Mouse (Mus musculus) intestine, embryonic 15.5 days (tissue): ENCODE data around the gene Hs3st6. TPM values are rescaled to one million over a fixed set of nuclear protein-coding genes. Genes with fewer than 3 reads are reported as not detected.
"Not testable (repeated sequence)": the region's sequence is repeated elsewhere in the genome, so short reads cannot be mapped to it uniquely, and the experiment has no call there.

Source experiments
- ATAC-seq: fragments of 200-750 bp; cut with Nextera tagmentation; 2 replicates; pipeline ENCODE4 v1.8.0; 2017; ENCODE audit warnings: moderate TSS enrichment, moderate library complexity
- H3K27ac ChIP-seq: fragments of 300-500 bp; sonication (generic); 2 replicates; pipeline ENCODE4 v1.5.1; 2015; ENCODE audit warnings: mild to moderate bottlenecking, inconsistent platforms
- H3K27me3 ChIP-seq: fragments of 300-500 bp; sonication (generic); replicated peaks from 2 replicates; pipeline ENCODE4 v1.6.1; 2015; ENCODE audit warnings: inconsistent platforms
- H3K36me3 ChIP-seq: fragments of 300-500 bp; sonication (generic); 2 replicates; pipeline ENCODE4 v1.6.1; 2015; ENCODE audit warnings: inconsistent platforms
- H3K4me1 ChIP-seq: fragments of 300-500 bp; sonication (generic); replicated peaks from 2 replicates; pipeline ENCODE4 v1.6.1; 2015; ENCODE audit warnings: inconsistent platforms
- H3K4me2 ChIP-seq: fragments of 300-500 bp; sonication (generic); replicated peaks from 2 replicates; pipeline ENCODE4 v1.6.1; 2015; ENCODE audit warnings: mild to moderate bottlenecking, inconsistent platforms
- H3K4me3 ChIP-seq: fragments of 300-500 bp; sonication (generic); replicated peaks from 2 replicates; pipeline ENCODE4 v1.5.1; 2015; ENCODE audit warnings: inconsistent platforms
- H3K9ac ChIP-seq: fragments of 300-500 bp; sonication (generic); 2 replicates; pipeline ENCODE4 v1.6.1; 2015; ENCODE audit warnings: inconsistent platforms
- H3K9me3 ChIP-seq: fragments of 300-500 bp; sonication (generic); 2 replicates; pipeline ENCODE4 v1.6.1; 2016; ENCODE audit warnings: inconsistent platforms
- WGBS: fragments of 180-500 bp; shearing (Covaris S2); methylation state at CpG from one replicate; pipeline ENCODE4 v1.1.7; 2015; 5-methylcytosine and 5-hydroxymethylcytosine counted together
- polyA plus RNA-seq: library from polyadenylated mRNA; unstranded; fragments of >200 nt; fragmentation: Nextera tagmentation; extraction: Ambion mirVana; gene quantifications from 2 replicates; pipeline ENCODE4 v1.2.1, GENCODE M21; 2015

The Hs3st6 gene
- 0.78 and 0.81 TPM in 2 replicates for polyA plus RNA-seq

DNA sequence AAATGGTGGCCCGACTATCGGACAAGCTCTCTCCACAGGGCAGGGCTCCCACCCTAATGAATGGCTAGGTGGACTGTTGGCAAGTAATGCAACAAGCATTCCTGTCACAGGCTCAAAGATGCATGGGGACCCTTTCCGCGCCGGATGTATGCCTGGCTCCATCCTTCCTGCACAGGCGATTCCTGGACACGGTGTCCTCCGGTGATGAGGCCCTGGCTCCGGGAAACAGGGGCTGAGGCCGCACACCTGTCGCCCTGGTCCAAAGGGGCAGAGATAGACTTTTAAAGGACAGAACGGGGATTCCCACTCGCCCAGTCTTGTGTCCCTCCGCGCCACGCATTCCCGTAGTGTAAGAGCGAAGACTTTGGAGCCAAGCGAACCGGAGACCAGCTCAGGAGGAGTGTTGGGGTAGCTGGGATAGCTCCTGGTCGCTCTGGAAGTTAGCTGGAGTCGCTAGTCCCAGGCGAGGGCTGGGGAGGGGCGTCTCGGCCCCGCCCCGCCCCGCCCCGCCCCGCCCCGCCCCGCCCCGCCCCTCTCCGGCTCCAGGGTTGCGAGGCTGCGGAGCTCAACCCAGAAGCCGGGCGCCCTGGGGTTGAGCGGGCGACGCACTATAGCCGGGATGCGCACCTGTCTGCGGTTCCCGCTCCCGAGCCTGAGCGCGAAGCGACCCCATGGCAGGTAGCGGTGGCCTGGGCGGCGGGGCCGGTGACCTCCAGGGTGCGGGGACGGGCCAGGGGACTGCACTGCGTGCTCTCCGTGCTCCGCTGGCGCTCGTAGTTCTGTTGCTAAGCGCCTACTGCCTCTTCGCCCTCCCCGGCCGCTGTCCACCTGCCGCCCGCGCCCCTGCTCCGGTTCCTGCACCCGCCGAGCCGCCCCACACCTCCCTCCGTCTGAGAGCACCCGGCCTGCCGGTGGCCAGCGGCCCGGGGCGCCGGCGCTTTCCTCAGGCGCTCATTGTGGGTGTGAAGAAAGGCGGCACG is at the start of gene Hs3st6:
Gene Hs3st6 (plus strand): TSS at position 574 of the 980 bp plus-strand sequence.
- peak; percentile 98 for ATAC-seq
- Histone ChIP-seq H3K36me3 (no peaks in the 10 kb centered on the region), H3K27ac (no peak within 1 kb of the TSS), H3K9ac (peak within 1 kb of the TSS; percentile 34), H3K4me3 (peak within 1 kb of the TSS; percentile 51), H3K4me2 (peak within 1 kb of the TSS; percentile 99), H3K4me1 (peaks cover 12% of the 10 kb centered on the region), H3K27me3 (peaks cover 57% of the 10 kb centered on the region), H3K9me3 (no peaks in the 10 kb centered on the region)
- WGBS = 1% methylated on average over 58 of the region's 82 CpGs

- H3K9ac ChIP-seq = no peak overlapping the region
- no peaks in the 10 kb centered on the region for H3K9me3 ChIP-seq
- H3K4me2 ChIP-seq = no peak overlapping the region
- H3K27ac ChIP-seq = no peak overlapping the region
- H3K36me3 ChIP-seq = peaks cover 24% of the 10 kb centered on the region
- H3K27me3 ChIP-seq = no peaks in the 10 kb centered on the region
- ATAC-seq = no peak
- peaks cover 6% of the 10 kb centered on the region; the same call in 1 of the 2 replicates for H3K4me1 ChIP-seq
- H3K4me3 ChIP-seq = no peak overlapping the region
- WGBS = 90% methylated on average over 3 of the region's 3 CpGs
Measured at GRCm38 (mm10) chr17:24705821-24706220, 47.0 kb upstream of the Hs3st6 start.

DNA sequence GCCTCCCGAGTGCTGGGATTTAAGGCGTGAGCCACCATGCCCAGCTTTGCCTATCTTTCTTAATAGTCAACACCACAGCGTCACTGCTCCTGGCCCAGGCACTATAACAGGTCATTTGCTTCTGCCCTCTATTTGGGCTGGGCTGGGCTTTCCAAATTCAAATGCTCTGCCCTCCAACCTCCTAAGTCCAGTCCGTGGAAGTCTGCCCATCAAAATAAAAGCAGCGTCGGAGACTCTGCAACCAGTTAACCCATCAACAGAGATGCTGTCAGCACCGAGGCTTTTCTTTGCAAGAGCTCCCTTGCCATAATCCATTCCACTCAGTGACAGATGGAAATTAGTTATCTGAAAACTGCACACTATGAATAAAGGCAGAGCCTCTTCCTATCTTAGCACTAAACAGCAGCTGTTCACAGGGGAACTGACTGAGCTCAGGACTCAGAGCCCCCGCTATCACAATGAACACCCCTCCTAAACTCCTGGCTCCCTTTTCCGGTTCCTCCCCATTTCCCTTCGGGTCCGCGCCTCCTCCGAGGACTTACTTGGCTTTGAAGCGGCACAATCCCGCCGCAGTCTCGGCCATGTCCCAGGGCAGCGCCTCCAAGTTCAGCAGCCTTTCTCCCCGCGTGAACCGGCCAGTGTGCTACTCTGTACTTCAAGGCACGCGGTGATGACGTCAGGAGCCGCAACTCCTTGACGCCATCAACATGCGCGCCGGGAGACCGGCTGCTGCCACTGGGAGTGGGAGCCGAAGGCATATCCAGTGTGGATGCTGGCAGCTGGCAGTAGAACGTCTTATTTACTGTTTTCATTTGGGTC is 45.6 kb upstream of the Hs3st6 start, which contains the start of gene Tbl3:
Gene Tbl3 (minus strand): TSS at position 679 of the 819 bp plus-strand sequence.
- peak; percentile 91 for ATAC-seq
- WGBS = 3% methylated on average over 32 of the region's 32 CpGs
- peaks cover 11% of the 10 kb centered on the region for H3K36me3 ChIP-seq

GRCm38 (mm10) chr17:24707801-24708425 is 44.9 kb upstream of the Hs3st6 start:
- Histone ChIP-seq H3K9ac (peak overlapping the region; percentile 77), H3K36me3 (peaks cover 8% of the 10 kb centered on the region), H3K4me3 (peak overlapping the region; percentile 80), H3K27me3 (no peaks in the 10 kb centered on the region), H3K9me3 (no peaks in the 10 kb centered on the region), H3K27ac (peak overlapping the region; percentile 83), H3K4me1 (peaks cover 6% of the 10 kb centered on the region; the same call in 1 of the 2 replicates), H3K4me2 (peak overlapping the region; percentile 81)
- WGBS = 3% methylated on average over 24 of the region's 24 CpGs
- peak; percentile 71 for ATAC-seq

More for the DNA sequence above, 45.6 kb upstream of the Hs3st6 start, which contains the start of gene Tbl3:
- H3K9me3 ChIP-seq = no peaks in the 10 kb centered on the region
- H3K4me1 ChIP-seq = peaks cover 6% of the 10 kb centered on the region; the same call in 1 of the 2 replicates
- peak within 1 kb of the TSS; percentile 77 for H3K9ac ChIP-seq
- H3K4me3 ChIP-seq = peak within 1 kb of the TSS; percentile 80
- peak within 1 kb of the TSS; percentile 81 for H3K4me2 ChIP-seq
- H3K27me3 ChIP-seq = no peaks in the 10 kb centered on the region
- peak within 1 kb of the TSS; percentile 83 for H3K27ac ChIP-seq

DNA sequence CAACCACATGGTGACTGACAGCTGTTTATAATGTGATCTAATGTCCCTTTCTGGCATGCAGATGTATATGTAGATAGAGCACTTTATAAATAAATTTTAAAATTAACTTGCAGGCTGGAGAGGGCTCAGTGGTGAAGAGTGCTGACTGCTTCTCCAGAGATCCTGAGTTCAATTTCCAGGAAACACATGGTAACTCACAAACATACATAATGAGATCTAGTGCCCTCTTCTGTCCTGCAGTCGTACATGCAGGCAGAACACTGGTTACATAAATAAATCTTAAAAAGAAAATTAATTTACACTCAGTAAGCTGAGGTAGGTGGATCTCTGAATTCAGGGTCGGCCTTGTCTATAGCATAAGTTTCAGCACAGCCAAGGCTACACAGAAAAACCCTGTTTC is 44.1 kb upstream of the Hs3st6 start:
- peaks cover 8% of the 10 kb centered on the region for H3K36me3 ChIP-seq
- no peaks in the 10 kb centered on the region for H3K27me3 ChIP-seq
- no peaks in the 10 kb centered on the region for H3K9me3 ChIP-seq
- H3K9ac ChIP-seq = no peak overlapping the region
- peaks cover 6% of the 10 kb centered on the region; the same call in 1 of the 2 replicates for H3K4me1 ChIP-seq
- H3K4me3 ChIP-seq = no peak overlapping the region
- H3K27ac ChIP-seq = no peak overlapping the region
- H3K4me2 ChIP-seq = no peak overlapping the region; the same call in 1 of the 2 replicates
- no peak for ATAC-seq
- WGBS = 34% methylated on average over 2 of the region's 2 CpGs

DNA sequence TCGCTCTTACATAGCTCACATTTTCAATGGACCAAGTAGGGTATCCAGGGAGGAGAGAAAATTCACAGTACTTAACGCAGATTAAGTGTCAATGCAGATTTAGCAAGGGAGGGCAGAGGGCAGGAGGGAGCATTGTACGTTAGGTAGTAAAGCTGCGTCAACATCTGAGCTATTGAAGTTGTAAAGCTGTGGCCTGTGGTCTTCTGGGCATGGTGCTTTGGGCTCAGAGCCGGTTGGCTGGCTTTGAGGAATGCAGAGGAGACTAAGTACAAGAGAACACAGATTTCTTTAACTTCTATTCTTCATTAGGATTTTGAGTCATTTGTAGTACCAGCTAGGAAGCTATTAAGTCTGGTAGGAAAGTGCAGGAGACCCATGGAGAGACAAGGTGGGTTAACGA is 37.2 kb upstream of the Hs3st6 start:
- WGBS = 74% methylated on average over 6 of the region's 6 CpGs
- Histone ChIP-seq H3K27me3 (no peaks in the 10 kb centered on the region), H3K4me1 (no peaks in the 10 kb centered on the region)

DNA sequence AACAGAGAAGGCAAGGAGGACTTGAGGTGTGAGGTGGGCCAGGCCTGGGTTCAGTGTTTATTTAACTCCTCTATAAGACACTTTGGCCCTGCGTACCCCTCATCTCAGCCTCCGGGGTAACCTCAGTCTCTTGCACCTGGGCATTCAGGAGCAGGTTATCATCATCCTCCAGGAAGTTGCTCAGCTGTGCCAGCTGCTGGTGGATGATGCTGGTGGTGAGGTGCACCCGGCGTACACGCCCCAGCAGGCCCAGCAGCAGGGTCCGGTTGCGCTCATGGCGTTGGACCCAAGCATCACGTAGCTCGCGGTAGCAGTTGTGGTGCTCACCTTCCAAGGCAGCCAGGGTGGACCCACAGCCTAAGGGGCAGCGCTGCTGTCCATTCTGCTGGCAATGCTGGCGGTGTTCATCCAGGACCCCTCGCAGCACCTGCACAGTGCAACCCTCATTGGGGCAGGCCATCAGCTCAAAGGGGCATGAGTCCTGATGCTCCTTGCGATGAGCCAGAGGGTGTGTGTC is 36.6 kb upstream of the Hs3st6 start:
- no peaks in the 10 kb centered on the region for H3K9me3 ChIP-seq
- no peaks in the 10 kb centered on the region for H3K27me3 ChIP-seq
- no peak overlapping the region for H3K27ac ChIP-seq
- H3K9ac ChIP-seq = no peak overlapping the region
- H3K4me1 ChIP-seq = 0 out of 2 replicates have a peak, but pooled peaks cover under 1% of the 10 kb centered on the region
- H3K4me3 ChIP-seq = no peak overlapping the region
- no peak overlapping the region for H3K4me2 ChIP-seq
- H3K36me3 ChIP-seq = peaks cover 14% of the 10 kb centered on the region
- 94% methylated on average over 15 of the region's 15 CpGs for WGBS
- no peak for ATAC-seq

More for the DNA sequence above, 37.2 kb upstream of the Hs3st6 start:
- Histone ChIP-seq H3K4me2 (no peak overlapping the region), H3K4me3 (no peak overlapping the region), H3K9me3 (no peaks in the 10 kb centered on the region), H3K27ac (no peak overlapping the region), H3K36me3 (peaks cover 12% of the 10 kb centered on the region; the same call in 1 of the 2 replicates), H3K9ac (no peak overlapping the region)
- no peak for ATAC-seq

DNA sequence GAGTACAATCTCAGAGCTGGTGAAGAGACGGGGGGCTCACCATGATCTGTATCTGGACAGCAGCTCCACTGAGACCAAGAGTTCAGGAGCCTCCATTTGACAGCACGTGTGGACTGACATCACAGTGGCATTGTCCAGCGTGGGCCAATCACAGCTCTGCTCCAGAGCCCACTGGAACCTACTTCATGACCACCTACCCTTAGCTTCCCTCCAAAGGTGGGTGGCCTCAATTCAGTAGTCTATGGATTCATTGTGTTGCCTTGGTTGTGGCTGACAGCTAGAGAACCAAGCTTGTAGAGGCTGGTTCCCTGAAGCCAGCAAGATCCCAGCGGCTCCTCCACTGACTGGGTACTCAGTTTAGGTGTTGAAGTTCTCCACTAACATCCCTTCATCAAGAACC is 34.8 kb upstream of the Hs3st6 start, which contains the start of the genes Rnf151 and Rps2:
Gene Rnf151 (minus strand): TSS at position 121 of the 400 bp plus-strand sequence.
Gene Rps2 (plus strand): TSS at position 174 of the 400 bp plus-strand sequence.
- Histone ChIP-seq H3K27me3 (no peaks in the 10 kb centered on the region), H3K4me1 (peaks cover 16% of the 10 kb centered on the region), H3K36me3 (peaks cover 26% of the 10 kb centered on the region), H3K27ac (no peak within 1 kb of the TSS), H3K4me3 (peak within 1 kb of the TSS; percentile 72), H3K4me2 (peak within 1 kb of the TSS; percentile 55), H3K9ac (peak within 1 kb of the TSS; percentile 92), H3K9me3 (no peaks in the 10 kb centered on the region)
- no peak for ATAC-seq
- WGBS = 80% methylated on average over 4 of the region's 4 CpGs

DNA sequence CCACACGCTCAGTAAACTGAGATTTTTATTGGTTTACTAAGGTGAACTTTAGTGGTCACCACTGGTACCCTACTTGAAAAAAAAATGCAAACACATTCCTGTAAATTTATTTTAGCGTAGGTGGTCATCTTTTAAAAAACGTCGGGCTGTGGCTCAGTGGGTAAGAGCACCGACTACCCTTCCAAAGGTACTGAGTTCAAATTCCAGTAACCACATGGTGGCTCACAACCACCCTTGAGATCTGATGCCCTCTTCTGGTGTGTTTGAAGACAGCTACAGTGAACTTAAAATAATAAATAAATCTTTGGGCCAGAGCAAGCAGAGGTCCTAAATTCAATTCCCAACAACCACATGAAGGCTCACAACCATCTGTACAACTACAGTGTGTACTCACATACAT is 33.9 kb upstream of the Hs3st6 start:
- 61% methylated on average over 5 of the region's 5 CpGs for WGBS
- H3K4me1 ChIP-seq = peaks cover 23% of the 10 kb centered on the region
- H3K4me3 ChIP-seq = peak overlapping the region; percentile 72
- not testable (repeated sequence) for H3K9me3 ChIP-seq, H3K27me3 ChIP-seq, H3K27ac ChIP-seq, ATAC-seq
- H3K4me2 ChIP-seq = peak overlapping the region; percentile 55
- H3K9ac ChIP-seq = peak overlapping the region; percentile 92
- H3K36me3 ChIP-seq = peaks cover 26% of the 10 kb centered on the region

GRCm38 (mm10) chr17:24719494-24720222 is 33.1 kb upstream of the Hs3st6 start:
- peak; percentile 97 for ATAC-seq
- under 1% methylated on average over 61 of the region's 61 CpGs for WGBS
- H3K27me3 ChIP-seq = no peaks in the 10 kb centered on the region
- peaks cover 23% of the 10 kb centered on the region for H3K4me1 ChIP-seq
- H3K9me3 ChIP-seq = no peaks in the 10 kb centered on the region
- H3K4me3 ChIP-seq = peak overlapping the region; percentile 72
- peak overlapping the region; percentile 71 for H3K4me2 ChIP-seq
- peak overlapping the region; percentile 83 for H3K27ac ChIP-seq
- H3K9ac ChIP-seq = peak overlapping the region; percentile 92
- peaks cover 26% of the 10 kb centered on the region for H3K36me3 ChIP-seq

- Histone ChIP-seq H3K9ac (peak overlapping the region; percentile 79), H3K36me3 (peaks cover 26% of the 10 kb centered on the region), H3K4me3 (peak overlapping the region; percentile 72), H3K4me2 (peak overlapping the region; percentile 71), H3K4me1 (peaks cover 23% of the 10 kb centered on the region), H3K27ac (peak overlapping the region; percentile 83)
- H3K9me3 ChIP-seq, ATAC-seq, H3K27me3 ChIP-seq: not testable (repeated sequence)
- WGBS = under 1% methylated on average over 11 of the region's 11 CpGs
Measured at GRCm38 (mm10) chr17:24720616-24721015, 32.2 kb upstream of the Hs3st6 start.
